Mouse (Mus musculus) stomach, postnatal 0 days (tissue): ENCODE data around the gene Jph2. TPM values are rescaled to one million over a fixed set of nuclear protein-coding genes. Genes with fewer than 3 reads are reported as not detected.

Experiments used
- ATAC-seq: fragments of 200-750 bp; cut with Nextera tagmentation; 2 replicates; pipeline ENCODE4 v1.8.0; 2017; ENCODE audit not compliant: low FRiP score, low TSS enrichment
- DNase-seq: peaks from one replicate; pipeline ENCODE4 v3.0.0-alpha.2; 2016; ENCODE audit warnings: low spot score
- H3K27ac ChIP-seq: fragments of 300-500 bp; sonication (generic); replicated peaks from 2 replicates; pipeline ENCODE4 v1.5.1; 2014; ENCODE audit warnings: mild to moderate bottlenecking, control low read depth
- H3K27me3 ChIP-seq: fragments of 300-500 bp; sonication (generic); 2 replicates; pipeline ENCODE4 v1.6.1; 2014; ENCODE audit warnings: low read length; ENCODE audit not compliant: control insufficient read depth, insufficient read depth
- H3K36me3 ChIP-seq: fragments of 300-500 bp; sonication (generic); 2 replicates; pipeline ENCODE4 v1.6.1; 2014; ENCODE audit warnings: low read length, mixed read lengths; ENCODE audit not compliant: control insufficient read depth, insufficient read depth
- H3K4me1 ChIP-seq: fragments of 300-500 bp; sonication (generic); replicated peaks from 2 replicates; pipeline ENCODE4 v1.6.1; 2014; ENCODE audit warnings: antibody characterized with exemption; ENCODE audit not compliant: control insufficient read depth, insufficient read depth
- H3K4me2 ChIP-seq: fragments of 300-500 bp; sonication (generic); replicated peaks from 2 replicates; pipeline ENCODE4 v1.6.1; 2014; ENCODE audit warnings: low read depth, mild to moderate bottlenecking, control low read depth, moderate library complexity
- H3K4me3 ChIP-seq: fragments of 300-500 bp; sonication (generic); 2 replicates; pipeline ENCODE4 v1.5.1; 2014; ENCODE audit warnings: low read depth, low read length, control low read depth
- H3K9ac ChIP-seq: fragments of 300-500 bp; sonication (generic); 2 replicates; pipeline ENCODE4 v1.6.1; 2014; ENCODE audit warnings: mild to moderate bottlenecking, low read length, control low read depth, mixed read lengths
- H3K9me3 ChIP-seq: fragments of 300-500 bp; sonication (generic); 2 replicates; pipeline ENCODE4 v1.6.1; 2016; ENCODE audit warnings: low read length; ENCODE audit not compliant: control insufficient read depth
- CTCF ChIP-seq: IDR thresholded peaks from 2 replicates; pipeline ENCODE4 v1.5.1; 2016; ENCODE audit warnings: antibody characterized with exemption, low read depth, mild to moderate bottlenecking, moderate library complexity
- EP300 ChIP-seq: optimal IDR thresholded peaks from 2 replicates; pipeline ENCODE3; 2016; ENCODE audit warnings: antibody characterized with exemption
- WGBS: fragments of 180-500 bp; shearing (Covaris S2); extraction: QIAGEN DNeasy Blood & Tissue Kit; methylation state at CpG from one replicate; pipeline ENCODE4 v1.1.7; 2014; 5-methylcytosine and 5-hydroxymethylcytosine counted together
- polyA plus RNA-seq: library from polyadenylated mRNA; unstranded; fragments of >200 nt; fragmentation: Nextera tagmentation; extraction: Ambion mirVana; gene quantifications from 2 replicates; pipeline ENCODE4 v1.2.1, GENCODE M21; 2015

Gene Jph2
- polyA plus RNA-seq, 1 experiment from 2014 or later: 13.9 TPM

GRCm38 (mm10) chr2:163422895-163423660, 25.3 kb upstream of the Jph2 start:
- no peaks in the 10 kb centered on the region for H3K4me1 ChIP-seq
- peak; percentile 13; the same call in 1 of the 2 replicates for ATAC-seq
- no peak overlapping the region for H3K4me3 ChIP-seq
- peak; percentile 53 for DNase-seq
- H3K9ac ChIP-seq: no peak overlapping the region
- 62% methylated on average over 9 of the region's 9 CpGs for WGBS
- 0 out of 2 replicates have a peak, but pooled peaks cover 2% of the 10 kb centered on the region for H3K36me3 ChIP-seq
- no peaks in the 10 kb centered on the region for H3K27me3 ChIP-seq
- no peak for TF ChIP-seq EP300
- no peak for TF ChIP-seq CTCF
- no peaks in the 10 kb centered on the region for H3K9me3 ChIP-seq
- H3K4me2 ChIP-seq: no peak overlapping the region
- H3K27ac ChIP-seq: no peak overlapping the region

GRCm38 (mm10) chr2:163420366-163420886, 22.6 kb upstream of the Jph2 start:
- Histone ChIP-seq H3K4me1 (peaks cover 3% of the 10 kb centered on the region; the same call in 1 of the 2 replicates), H3K27me3 (no peaks in the 10 kb centered on the region), H3K27ac (peak overlapping the region; percentile 84; the same call in 1 of the 2 replicates), H3K36me3 (0 out of 2 replicates have a peak, but pooled peaks cover 2% of the 10 kb centered on the region), H3K4me2 (peak overlapping the region; percentile 67), H3K9me3 (no peaks in the 10 kb centered on the region), H3K9ac (peak overlapping the region; percentile 76), H3K4me3 (peak overlapping the region; percentile 75)
- DNase-seq: no peak
- ATAC-seq: no peak
- WGBS: 23% methylated on average over 10 of the region's 10 CpGs
- no peak for TF ChIP-seq CTCF
- TF ChIP-seq EP300: no peak

GRCm38 (mm10) chr2:163419346-163420045, 21.7 kb upstream of the Jph2 start:
- peaks cover 3% of the 10 kb centered on the region; the same call in 1 of the 2 replicates for H3K4me1 ChIP-seq
- peaks cover 4% of the 10 kb centered on the region; the same call in 1 of the 2 replicates for H3K36me3 ChIP-seq
- H3K4me2 ChIP-seq: peak overlapping the region; percentile 67
- peak overlapping the region; percentile 89 for H3K9ac ChIP-seq
- ATAC-seq: peak; percentile 98
- under 1% methylated on average over 69 of the region's 71 CpGs for WGBS
- no peaks in the 10 kb centered on the region for H3K27me3 ChIP-seq
- TF ChIP-seq EP300 (no peak), CTCF (peak; percentile 57)
- DNase-seq: peak; percentile 99
- peak overlapping the region; percentile 97 for H3K4me3 ChIP-seq
- H3K27ac ChIP-seq: peak overlapping the region; percentile 91
- H3K9me3 ChIP-seq: no peaks in the 10 kb centered on the region

GRCm38 (mm10) chr2:163418841-163419345, 21.1 kb upstream of the Jph2 start:
- peak overlapping the region; percentile 51 for H3K4me2 ChIP-seq
- H3K4me3 ChIP-seq: peak overlapping the region; percentile 97
- no peak; the same call in 1 of the 2 replicates for ATAC-seq
- under 1% methylated on average over 46 of the region's 50 CpGs for WGBS
- H3K9me3 ChIP-seq: no peaks in the 10 kb centered on the region
- peak; percentile 69 for DNase-seq
- peak overlapping the region; percentile 89 for H3K9ac ChIP-seq
- TF ChIP-seq CTCF: no peak
- no peak for TF ChIP-seq EP300
- peaks cover 5% of the 10 kb centered on the region; the same call in 1 of the 2 replicates for H3K36me3 ChIP-seq
- peak overlapping the region; percentile 91 for H3K27ac ChIP-seq
- no peaks in the 10 kb centered on the region for H3K27me3 ChIP-seq
- H3K4me1 ChIP-seq: peaks cover 3% of the 10 kb centered on the region; the same call in 1 of the 2 replicates

- DNase-seq: no peak
- Histone ChIP-seq H3K9ac (peak overlapping the region; percentile 89; the same call in 1 of the 2 replicates), H3K4me2 (peak overlapping the region; percentile 51)
Observed at GRCm38 (mm10) chr2:163417830-163418229, 20.0 kb upstream of the Jph2 start.

More at GRCm38 (mm10) chr2:163417830-163418229, 20.0 kb upstream of the Jph2 start:
- TF ChIP-seq CTCF (no peak), EP300 (no peak)
- ATAC-seq: no peak
- no peak overlapping the region for H3K27ac ChIP-seq
- no peaks in the 10 kb centered on the region for H3K27me3 ChIP-seq
- H3K36me3 ChIP-seq: peaks cover 3% of the 10 kb centered on the region; the same call in 1 of the 2 replicates
- peaks cover 3% of the 10 kb centered on the region; the same call in 1 of the 2 replicates for H3K4me1 ChIP-seq
- H3K9me3 ChIP-seq: no peaks in the 10 kb centered on the region
- H3K4me3 ChIP-seq: peak overlapping the region; percentile 97
